Mouse (Mus musculus): Measurements from ENCODE around the gene Nckap5l. TPM values are rescaled to one million over a fixed set of nuclear protein-coding genes. Genes with fewer than 3 reads are reported as not detected.

The Nckap5l gene
- polyA plus RNA-seq, 1 experiment from 2014 or later = 12.4 TPM

GRCm38 (mm10) chr15:99438966-99439698 lies 18.4 kb downstream of the Nckap5l start:
- ATAC-seq (replicated peaks) = no peak
- H3K36me3 ChIP-seq = no peaks in the 10 kb centered on the region
- no peak overlapping the region for H3K9ac ChIP-seq (replicated peaks)
- no peak overlapping the region for H3K4me2 ChIP-seq (replicated peaks)
- 83% methylated on average over 8 of the region's 8 CpGs for WGBS
- no peak overlapping the region for H3K4me3 ChIP-seq
- peaks cover 30% of the 10 kb centered on the region for H3K4me1 ChIP-seq
- no peaks in the 10 kb centered on the region for H3K27me3 ChIP-seq
- 0 out of 2 replicates have a peak overlapping the region, but pooled peaks have one; percentile 8 for H3K27ac ChIP-seq (replicated peaks)
- H3K9me3 ChIP-seq = no peaks in the 10 kb centered on the region

DNA sequence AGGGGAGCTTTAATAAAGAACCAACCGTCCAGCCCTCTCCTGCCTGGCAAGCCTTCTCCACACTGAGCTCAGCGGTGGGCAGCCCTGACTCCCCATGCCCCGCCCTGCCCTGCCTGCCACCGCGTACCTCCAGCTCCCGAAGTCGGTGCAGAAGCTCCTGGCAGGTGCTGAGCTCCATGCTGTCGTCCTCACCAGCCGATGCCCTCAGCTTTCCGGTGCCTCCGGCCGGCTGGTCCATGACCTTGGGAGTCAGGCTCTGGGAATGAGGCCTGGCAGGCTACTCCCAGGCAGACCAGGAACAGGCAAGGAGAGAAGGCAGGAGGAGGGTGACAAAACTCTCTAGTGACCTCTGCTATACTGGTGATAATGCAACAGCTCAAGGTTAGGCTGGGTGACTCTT lies 23.6 kb downstream of the Nckap5l start:
- Histone ChIP-seq H3K27me3 (no peaks in the 10 kb centered on the region), H3K27ac (replicated peaks) (no peak overlapping the region), H3K9me3 (no peaks in the 10 kb centered on the region), H3K9ac (replicated peaks) (no peak overlapping the region), H3K4me3 (no peak overlapping the region), H3K4me2 (replicated peaks) (no peak overlapping the region), H3K36me3 (peaks cover 16% of the 10 kb centered on the region; the same call in 1 of the 2 replicates), H3K4me1 (peaks cover 14% of the 10 kb centered on the region)
- no peak for ATAC-seq (replicated peaks)
- WGBS = 90% methylated on average over 12 of the region's 12 CpGs

GRCm38 (mm10) chr15:99433081-99433718 lies 24.3 kb downstream of the Nckap5l start:
- Histone ChIP-seq H3K27me3 (no peaks in the 10 kb centered on the region), H3K4me3 (no peak overlapping the region), H3K9ac (replicated peaks) (no peak overlapping the region), H3K27ac (replicated peaks) (no peak overlapping the region), H3K4me2 (replicated peaks) (no peak overlapping the region), H3K9me3 (no peaks in the 10 kb centered on the region), H3K36me3 (peaks cover 21% of the 10 kb centered on the region; the same call in 1 of the 2 replicates), H3K4me1 (peaks cover 14% of the 10 kb centered on the region)
- no peak for ATAC-seq (replicated peaks)
- 87% methylated on average over 16 of the region's 16 CpGs for WGBS

GRCm38 (mm10) chr15:99431967-99432366 lies 25.6 kb downstream of the Nckap5l start:
- Histone ChIP-seq H3K4me1 (peaks cover 14% of the 10 kb centered on the region), H3K27ac (replicated peaks) (no peak overlapping the region), H3K36me3 (peaks cover 31% of the 10 kb centered on the region), H3K27me3 (no peaks in the 10 kb centered on the region), H3K9ac (replicated peaks) (no peak overlapping the region), H3K4me2 (replicated peaks) (no peak overlapping the region), H3K4me3 (no peak overlapping the region), H3K9me3 (no peaks in the 10 kb centered on the region)
- 93% methylated on average over 8 of the region's 8 CpGs for WGBS
- no peak for ATAC-seq (replicated peaks)

- Histone ChIP-seq H3K4me3 (no peak overlapping the region), H3K9ac (replicated peaks) (no peak overlapping the region), H3K9me3 (no peaks in the 10 kb centered on the region), H3K36me3 (peaks cover 32% of the 10 kb centered on the region), H3K4me1 (peaks cover 12% of the 10 kb centered on the region), H3K27me3 (no peaks in the 10 kb centered on the region), H3K27ac (replicated peaks) (no peak overlapping the region), H3K4me2 (replicated peaks) (no peak overlapping the region)
- ATAC-seq (replicated peaks) = no peak
- WGBS = 85% methylated on average over 7 of the region's 7 CpGs
Measured at GRCm38 (mm10) chr15:99431504-99431903, 26.0 kb downstream of the Nckap5l start.

- WGBS = 86% methylated on average over 10 of the region's 10 CpGs
- no peak overlapping the region for H3K27ac ChIP-seq (replicated peaks)
- H3K36me3 ChIP-seq = peaks cover 36% of the 10 kb centered on the region
- H3K9ac ChIP-seq (replicated peaks) = no peak overlapping the region
- no peak for ATAC-seq (replicated peaks)
- no peak overlapping the region for H3K4me3 ChIP-seq
- H3K27me3 ChIP-seq = no peaks in the 10 kb centered on the region
- peaks cover 7% of the 10 kb centered on the region for H3K4me1 ChIP-seq
- H3K4me2 ChIP-seq (replicated peaks) = no peak overlapping the region
- H3K9me3 ChIP-seq = no peaks in the 10 kb centered on the region
Measured at GRCm38 (mm10) chr15:99431063-99431462, 26.5 kb downstream of the Nckap5l start.

DNA sequence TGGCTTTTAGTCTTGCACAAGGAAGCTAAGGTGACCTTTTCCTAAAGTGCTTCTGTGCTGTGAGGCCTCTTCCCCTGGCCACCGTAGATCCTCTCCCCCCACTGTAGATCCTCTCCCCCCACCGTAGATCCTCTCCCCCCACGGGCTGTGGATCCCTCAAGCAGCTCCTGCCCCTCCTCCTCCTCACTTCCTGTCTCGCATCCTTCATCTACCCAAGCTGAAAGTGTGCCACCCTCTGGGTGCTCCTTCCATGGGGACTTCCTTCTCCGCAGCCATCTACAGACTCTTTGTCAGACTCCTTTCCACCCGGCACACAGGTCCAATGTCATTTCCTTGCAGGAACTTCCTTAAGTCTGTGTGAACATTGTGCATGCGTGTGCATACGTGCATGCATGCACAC lies 27.2 kb downstream of the Nckap5l start:
- Histone ChIP-seq H3K9ac (replicated peaks) (no peak overlapping the region), H3K27me3 (no peaks in the 10 kb centered on the region), H3K36me3 (peaks cover 42% of the 10 kb centered on the region), H3K4me1 (peaks cover 5% of the 10 kb centered on the region; the same call in 1 of the 2 replicates), H3K4me3 (no peak overlapping the region), H3K9me3 (no peaks in the 10 kb centered on the region), H3K4me2 (replicated peaks) (no peak overlapping the region), H3K27ac (replicated peaks) (no peak overlapping the region)
- 85% methylated on average over 8 of the region's 8 CpGs for WGBS
- no peak for ATAC-seq (replicated peaks)

GRCm38 (mm10) chr15:99423884-99424283 lies 33.7 kb downstream of the Nckap5l start:
- H3K4me3 ChIP-seq = no peak overlapping the region
- ATAC-seq (replicated peaks) = no peak
- H3K27ac ChIP-seq (replicated peaks) = no peak overlapping the region
- no peak overlapping the region for H3K4me2 ChIP-seq (replicated peaks)
- H3K9ac ChIP-seq (replicated peaks) = no peak overlapping the region
- no peaks in the 10 kb centered on the region for H3K9me3 ChIP-seq
- H3K4me1 ChIP-seq = peaks cover 8% of the 10 kb centered on the region
- peaks cover 43% of the 10 kb centered on the region for H3K36me3 ChIP-seq
- H3K27me3 ChIP-seq = no peaks in the 10 kb centered on the region
- 90% methylated on average over 9 of the region's 9 CpGs for WGBS

- no peak overlapping the region for H3K9ac ChIP-seq (replicated peaks)
- 87% methylated on average over 10 of the region's 10 CpGs for WGBS
- no peak for ATAC-seq (replicated peaks)
Measured at GRCm38 (mm10) chr15:99423131-99423530, 34.4 kb downstream of the Nckap5l start.

GRCm38 (mm10) chr15:99422551-99422950 lies 35.0 kb downstream of the Nckap5l start:
- 92% methylated on average over 23 of the region's 23 CpGs for WGBS
- Histone ChIP-seq H3K27ac (replicated peaks) (no peak overlapping the region), H3K36me3 (peaks cover 34% of the 10 kb centered on the region)

More at GRCm38 (mm10) chr15:99423131-99423530, 34.4 kb downstream of the Nckap5l start:
- Histone ChIP-seq H3K36me3 (peaks cover 38% of the 10 kb centered on the region), H3K9me3 (no peaks in the 10 kb centered on the region), H3K27ac (replicated peaks) (no peak overlapping the region), H3K27me3 (no peaks in the 10 kb centered on the region), H3K4me2 (replicated peaks) (no peak overlapping the region), H3K4me1 (peaks cover 8% of the 10 kb centered on the region), H3K4me3 (no peak overlapping the region)

GRCm38 (mm10) chr15:99421676-99422075 lies 35.9 kb downstream of the Nckap5l start:
- WGBS = 89% methylated on average over 8 of the region's 8 CpGs
- Histone ChIP-seq H3K4me1 (peaks cover 12% of the 10 kb centered on the region), H3K27me3 (no peaks in the 10 kb centered on the region), H3K9ac (replicated peaks) (no peak overlapping the region), H3K4me3 (no peak overlapping the region), H3K4me2 (replicated peaks) (no peak overlapping the region), H3K36me3 (peaks cover 28% of the 10 kb centered on the region), H3K27ac (replicated peaks) (peak overlapping the region; percentile 58; the same call in 1 of the 2 replicates), H3K9me3 (no peaks in the 10 kb centered on the region)
- ATAC-seq (replicated peaks) = no peak

More at GRCm38 (mm10) chr15:99422551-99422950, 35.0 kb downstream of the Nckap5l start:
- Histone ChIP-seq H3K4me1 (peaks cover 8% of the 10 kb centered on the region), H3K27me3 (no peaks in the 10 kb centered on the region), H3K9me3 (no peaks in the 10 kb centered on the region), H3K9ac (replicated peaks) (no peak overlapping the region), H3K4me2 (replicated peaks) (no peak overlapping the region), H3K4me3 (no peak overlapping the region)
- ATAC-seq (replicated peaks) = no peak

DNA sequence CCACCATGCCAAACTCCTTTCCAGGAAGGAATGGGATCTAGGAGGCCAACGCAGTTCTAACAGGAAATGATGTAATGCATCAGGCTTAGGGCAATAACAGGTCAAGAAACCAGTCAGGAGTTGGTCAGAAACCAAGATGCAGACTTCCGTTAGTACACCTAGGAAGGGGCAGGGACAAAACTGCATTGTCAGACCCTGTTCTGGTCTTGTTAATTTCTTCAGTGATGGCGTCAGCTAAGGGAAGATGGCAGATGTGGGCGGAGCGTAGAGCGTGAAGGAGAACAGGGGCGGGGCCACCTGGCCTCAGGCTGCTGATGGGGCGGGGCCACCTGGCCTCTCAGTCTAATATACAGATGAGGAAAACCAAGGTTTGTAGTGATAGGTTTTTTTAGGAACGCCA lies 36.4 kb downstream of the Nckap5l start:
- H3K9me3 ChIP-seq = no peaks in the 10 kb centered on the region
- ATAC-seq (replicated peaks) = no peak
- no peak overlapping the region for H3K4me3 ChIP-seq
- no peak overlapping the region for H3K9ac ChIP-seq (replicated peaks)
- H3K4me2 ChIP-seq (replicated peaks) = no peak overlapping the region
- H3K27ac ChIP-seq (replicated peaks) = peak overlapping the region; percentile 58
- H3K36me3 ChIP-seq = peaks cover 25% of the 10 kb centered on the region
- no peaks in the 10 kb centered on the region for H3K27me3 ChIP-seq
- 80% methylated on average over 9 of the region's 9 CpGs for WGBS
- peaks cover 15% of the 10 kb centered on the region for H3K4me1 ChIP-seq
